Mouse (Mus musculus) cerebellum, adult (tissue): ENCODE results near the gene Zhx3.

Experiments used
- ATAC-seq: cut with Nextera tagmentation; 2 replicates; pipeline ENCODE4 v1.9.2; 2017; ENCODE audit warnings: mild to moderate bottlenecking, moderate library complexity, mixed read lengths; ENCODE audit not compliant: insufficient number of reproducible peaks, low FRiP score, low TSS enrichment

Zhx3 gene

DNA sequence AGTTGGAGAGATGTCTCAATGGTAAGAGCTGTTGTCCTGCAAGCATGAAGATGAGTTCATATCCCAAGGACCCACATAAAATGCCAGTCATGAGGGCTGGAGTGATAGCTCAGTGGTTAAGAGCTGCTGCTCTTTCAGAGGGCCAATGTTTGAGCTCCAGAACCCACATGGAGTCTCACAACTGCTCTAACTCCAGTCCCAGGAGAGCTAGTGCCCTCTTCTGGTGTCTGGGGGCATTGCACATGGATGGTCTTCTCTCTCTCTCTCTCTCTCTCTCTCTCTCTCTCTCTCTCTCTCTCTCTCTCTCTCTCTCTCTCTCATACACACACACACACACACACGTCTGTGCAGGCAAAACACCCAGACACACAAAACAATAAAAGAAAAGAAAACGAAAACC, 12.0 kb upstream of the Zhx3 start:
- ATAC-seq, result no peak

DNA sequence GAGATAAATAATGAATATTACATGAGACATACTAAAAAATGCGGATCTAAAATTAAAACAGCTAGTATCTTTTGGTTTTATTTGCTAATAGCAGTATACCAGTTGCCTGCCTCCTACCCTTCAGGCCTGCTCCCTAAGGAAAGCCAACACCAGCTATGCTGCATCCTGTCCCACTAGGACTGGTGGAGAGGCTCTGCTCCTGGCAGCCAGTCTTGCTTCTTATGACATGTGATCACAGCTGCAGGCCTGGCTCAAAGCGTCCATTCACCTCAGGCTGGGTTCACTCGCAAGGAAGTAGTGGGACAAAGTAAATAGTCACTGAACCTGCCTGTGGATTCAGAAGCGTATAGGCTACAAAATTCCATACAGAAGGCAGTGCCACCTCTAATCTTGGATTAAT, 11.1 kb upstream of the Zhx3 start:
- no peak for ATAC-seq

DNA sequence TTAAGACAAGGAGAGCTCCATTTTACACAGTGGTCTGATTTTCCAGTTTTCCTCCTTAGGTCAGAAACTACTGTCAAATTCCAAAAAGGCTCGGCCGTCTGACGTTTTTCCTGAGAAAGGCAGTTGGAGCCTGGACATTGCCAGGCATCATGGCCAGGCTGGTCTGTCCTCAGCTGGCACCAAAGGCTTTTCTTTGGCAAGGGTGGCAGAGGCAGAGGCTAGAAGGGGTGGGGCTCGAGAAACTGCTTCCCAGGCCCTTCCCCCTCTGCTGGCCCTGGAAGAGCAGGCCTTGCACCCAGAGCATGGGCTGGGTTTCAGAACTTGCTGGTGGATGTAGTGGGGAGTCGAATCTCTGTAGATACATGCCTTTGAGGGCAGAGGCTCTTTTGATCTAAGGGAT, 9.6 kb upstream of the Zhx3 start:
- no peak for ATAC-seq

DNA sequence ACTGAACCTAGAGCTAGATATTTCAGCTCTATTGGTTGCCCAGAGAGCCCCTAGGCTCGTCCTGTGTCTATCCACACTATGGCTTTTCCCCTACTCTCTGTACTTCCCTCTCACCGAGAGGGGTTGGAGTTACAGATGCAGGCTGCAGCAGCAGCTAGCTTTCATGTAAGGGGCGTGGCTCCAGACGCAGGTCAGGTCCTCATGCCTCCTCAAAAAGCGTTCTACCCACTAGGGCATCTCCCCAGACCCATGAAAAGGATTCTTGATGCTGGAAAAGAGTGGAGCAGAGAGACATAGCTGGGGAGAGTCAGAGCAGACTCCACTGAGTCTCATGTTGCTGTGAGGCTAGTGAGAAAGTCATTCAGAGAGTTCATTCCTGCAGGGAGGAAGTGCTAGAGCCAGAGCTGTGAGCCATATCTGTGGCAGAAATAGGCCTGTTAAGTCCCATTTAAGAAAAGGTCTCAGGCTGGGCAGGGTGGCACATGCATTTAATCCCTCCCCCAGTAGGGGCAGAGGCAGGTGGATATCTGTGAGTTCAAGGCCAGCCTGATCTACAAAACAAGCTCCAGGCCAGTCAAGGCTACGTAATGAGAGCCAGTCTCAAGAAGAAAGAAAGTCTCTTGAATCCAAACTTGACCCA, 8.8 kb upstream of the Zhx3 start:
- ATAC-seq, result no peak

DNA sequence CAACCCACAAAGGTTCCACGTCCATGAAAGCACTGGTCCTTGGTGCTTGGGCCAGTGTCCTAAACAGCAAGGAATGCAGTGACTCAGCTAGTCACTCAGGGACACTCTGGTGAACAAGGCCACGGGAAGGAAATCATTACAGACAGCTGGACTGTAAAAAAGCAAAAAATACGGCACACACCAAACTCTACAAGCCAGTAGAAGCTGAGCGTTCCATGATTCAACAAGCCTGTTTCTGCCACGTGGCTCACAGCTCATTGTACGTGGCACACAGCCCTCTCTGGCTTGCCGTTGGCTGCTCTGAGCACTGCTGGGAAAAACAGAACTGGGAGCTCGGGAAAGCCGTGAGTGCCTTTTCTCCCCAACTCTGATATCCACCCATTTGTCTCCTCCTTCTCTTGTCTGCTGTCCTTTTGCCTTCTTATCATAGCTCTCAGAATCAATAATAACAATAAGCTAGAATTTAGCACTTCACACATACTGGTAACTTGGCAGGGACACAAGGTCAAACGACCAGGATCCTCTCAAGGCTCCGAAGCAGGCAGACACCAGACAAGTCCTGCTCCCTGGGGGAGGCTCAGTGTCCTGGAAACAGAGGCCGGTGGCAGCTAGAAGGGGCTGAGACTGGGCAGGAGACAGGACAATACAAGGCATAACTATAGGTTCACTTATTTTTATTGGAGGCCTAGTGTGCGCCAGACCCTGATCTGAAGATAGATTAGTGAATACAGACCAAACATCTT, 7.8 kb upstream of the Zhx3 start, which contains the start of gene Lpin3:
Gene Lpin3, plus strand, starts transcription at position 218 of the 743 bp plus-strand sequence.
- ATAC-seq, result no peak

DNA sequence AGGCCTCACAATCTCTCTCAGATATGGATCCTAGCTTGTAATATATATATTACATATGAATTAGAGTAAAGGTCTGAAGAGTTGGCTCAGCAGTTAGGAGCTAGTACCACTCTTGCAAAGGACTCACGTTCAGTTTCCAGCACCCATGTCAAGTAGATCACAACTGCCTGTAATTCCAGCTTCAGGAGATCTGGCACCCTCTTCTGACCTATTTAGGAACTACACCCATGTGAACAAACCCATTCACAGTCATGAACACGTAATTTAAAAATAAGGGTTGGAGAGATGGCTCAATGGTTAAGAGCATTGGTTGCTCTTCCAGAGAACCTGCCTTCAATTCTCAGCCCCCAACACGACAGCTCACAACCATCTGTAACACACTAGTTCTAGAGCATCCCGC, 3.3 kb upstream of the Zhx3 start:
- no peak for ATAC-seq

DNA sequence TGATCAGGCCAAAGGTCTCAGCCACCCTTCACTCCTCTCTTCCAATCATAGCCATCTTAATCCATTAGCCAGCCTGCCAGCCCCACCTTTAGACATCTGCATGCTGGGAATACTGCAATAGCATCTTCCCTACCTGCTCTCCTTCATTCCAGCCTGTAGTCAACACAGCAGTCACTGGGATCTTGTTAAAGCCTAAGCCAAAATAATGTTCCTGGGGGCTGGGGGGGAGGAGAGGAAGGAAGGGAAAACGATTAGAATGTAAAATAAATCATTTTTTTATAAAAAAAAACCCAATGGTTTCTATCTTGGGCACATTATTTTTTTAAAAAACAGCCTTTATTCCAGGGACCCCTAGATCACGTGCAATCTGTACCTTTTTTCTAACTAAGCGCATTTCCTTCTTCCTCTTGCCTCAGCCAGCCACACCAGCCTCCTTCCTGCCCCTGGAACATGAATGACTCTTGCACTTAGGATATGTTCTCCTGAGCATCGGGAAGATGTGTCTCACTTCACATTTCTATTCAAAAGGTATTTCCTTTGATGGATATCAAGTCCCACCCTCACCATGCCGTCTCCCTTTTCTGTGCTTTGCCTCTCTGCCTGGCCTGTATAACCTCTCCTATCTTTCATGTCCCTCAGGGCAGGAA, 1.6 kb upstream of the Zhx3 start:
- ATAC-seq, result no peak

DNA sequence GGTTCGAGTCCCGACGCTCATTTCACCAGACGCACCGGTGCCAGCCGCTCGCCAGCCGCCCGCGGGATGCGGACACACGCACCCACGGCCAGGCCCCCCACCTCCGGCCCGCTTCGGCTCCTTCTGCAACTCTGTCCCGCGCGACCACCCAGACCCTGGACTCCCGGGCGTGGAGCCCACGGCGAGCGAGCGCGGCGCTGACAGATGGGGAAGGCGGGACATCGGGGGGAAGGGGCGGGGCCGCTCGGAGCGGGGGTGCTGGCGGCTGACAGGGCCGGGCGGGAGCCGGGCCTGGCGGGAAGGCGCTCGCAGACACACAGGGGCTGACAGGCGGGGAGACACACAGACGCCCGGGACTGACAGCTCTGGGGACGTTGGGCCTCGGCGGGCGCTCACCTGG, 403 bp downstream of the Zhx3 start:
- peak; percentile 78 for ATAC-seq

DNA sequence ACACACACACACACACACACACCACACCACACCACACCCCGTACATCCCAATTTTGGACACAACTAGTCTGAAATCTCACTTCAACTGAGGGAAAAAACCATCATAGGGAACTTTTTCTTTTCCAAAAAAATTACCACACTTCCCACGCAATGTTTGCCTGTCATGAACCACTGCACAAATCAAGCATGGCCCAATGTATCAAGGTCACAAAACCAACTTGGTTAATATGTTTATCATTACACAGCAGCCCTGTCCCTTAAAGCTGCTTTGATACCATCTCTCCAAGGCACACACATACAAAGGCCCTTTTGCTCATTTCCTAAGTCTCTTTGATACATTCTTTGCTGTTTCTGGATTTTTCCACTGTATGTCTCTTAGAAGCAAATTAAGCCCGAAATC, 1.5 kb downstream of the Zhx3 start:
- ATAC-seq, result no peak

DNA sequence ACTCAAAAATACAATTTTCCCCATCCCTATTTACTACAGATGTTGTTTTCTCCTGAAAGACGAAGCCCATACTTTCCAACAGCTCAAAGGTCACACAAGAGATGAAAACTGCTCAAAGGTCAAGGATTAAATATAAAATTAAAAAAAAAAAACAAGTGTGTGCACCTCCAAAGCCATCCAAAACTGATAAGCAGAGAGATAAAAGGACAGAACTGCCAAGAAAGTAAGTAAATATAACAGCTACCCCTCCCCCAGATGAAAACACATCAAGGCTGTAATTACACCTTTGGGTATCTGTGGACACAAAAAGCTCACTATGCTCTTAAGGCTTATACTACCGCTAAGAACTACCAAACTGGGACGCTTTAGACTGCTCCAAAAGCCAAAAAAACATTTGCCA, 3.4 kb downstream of the Zhx3 start:
- no peak for ATAC-seq

DNA sequence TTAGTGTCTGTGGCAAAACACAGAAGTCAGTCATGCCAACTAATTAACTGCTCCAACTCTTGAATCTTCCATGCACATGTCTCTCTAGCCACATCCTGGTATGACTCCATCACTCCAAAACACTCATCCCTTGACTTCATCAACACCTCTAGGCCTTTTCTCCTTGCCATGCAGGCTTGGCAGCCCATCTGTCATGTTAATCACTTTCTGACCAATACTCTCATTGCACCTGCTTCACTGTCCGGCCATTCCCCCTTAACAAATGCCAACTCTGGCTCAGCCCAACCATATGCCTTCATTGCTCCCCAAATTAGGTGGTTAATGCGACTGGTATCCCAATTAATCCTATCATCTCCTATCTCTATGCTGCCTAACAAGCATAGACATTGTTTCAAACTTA, 7.5 kb downstream of the Zhx3 start:
- ATAC-seq, result peak; percentile 61; the same call in 1 of the 2 replicates

DNA sequence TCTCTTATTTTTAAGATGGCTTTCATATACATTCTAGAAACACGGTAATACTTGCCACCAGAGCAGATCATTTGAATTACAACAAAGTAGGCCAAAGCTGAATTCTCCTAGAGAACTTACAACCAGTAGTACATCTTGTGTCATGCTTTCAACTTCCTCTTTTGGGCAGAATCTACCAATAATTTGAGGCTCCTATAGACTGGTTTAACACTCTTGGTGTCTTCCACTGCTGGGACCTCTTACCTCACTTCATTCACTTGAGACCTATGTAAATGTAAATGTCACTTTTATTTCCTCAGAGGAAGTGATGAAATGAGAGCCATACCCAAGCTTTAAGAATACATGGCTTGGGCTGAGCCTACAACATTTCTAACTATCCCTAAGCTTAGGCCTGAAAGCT, 8.7 kb downstream of the Zhx3 start:
- no peak for ATAC-seq

DNA sequence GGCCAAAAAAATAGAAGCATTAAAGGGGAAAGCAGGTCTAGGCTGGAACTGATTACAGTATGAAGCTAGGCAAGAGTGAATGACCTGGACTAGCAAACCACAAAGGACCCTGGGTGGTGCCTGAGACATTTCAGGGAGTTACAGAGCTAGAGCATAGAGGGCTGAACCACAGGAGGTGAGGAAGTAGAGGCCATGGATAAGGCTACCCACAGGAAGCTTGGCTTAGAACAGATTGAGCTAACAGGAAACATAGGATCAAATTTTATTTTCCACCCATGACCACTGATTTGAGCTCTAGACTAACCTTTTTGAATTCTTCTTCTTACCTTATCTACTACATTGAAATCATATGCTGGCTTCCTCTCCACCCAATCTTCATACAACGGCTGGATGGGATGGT, 12.4 kb downstream of the Zhx3 start:
- ATAC-seq, result no peak

DNA sequence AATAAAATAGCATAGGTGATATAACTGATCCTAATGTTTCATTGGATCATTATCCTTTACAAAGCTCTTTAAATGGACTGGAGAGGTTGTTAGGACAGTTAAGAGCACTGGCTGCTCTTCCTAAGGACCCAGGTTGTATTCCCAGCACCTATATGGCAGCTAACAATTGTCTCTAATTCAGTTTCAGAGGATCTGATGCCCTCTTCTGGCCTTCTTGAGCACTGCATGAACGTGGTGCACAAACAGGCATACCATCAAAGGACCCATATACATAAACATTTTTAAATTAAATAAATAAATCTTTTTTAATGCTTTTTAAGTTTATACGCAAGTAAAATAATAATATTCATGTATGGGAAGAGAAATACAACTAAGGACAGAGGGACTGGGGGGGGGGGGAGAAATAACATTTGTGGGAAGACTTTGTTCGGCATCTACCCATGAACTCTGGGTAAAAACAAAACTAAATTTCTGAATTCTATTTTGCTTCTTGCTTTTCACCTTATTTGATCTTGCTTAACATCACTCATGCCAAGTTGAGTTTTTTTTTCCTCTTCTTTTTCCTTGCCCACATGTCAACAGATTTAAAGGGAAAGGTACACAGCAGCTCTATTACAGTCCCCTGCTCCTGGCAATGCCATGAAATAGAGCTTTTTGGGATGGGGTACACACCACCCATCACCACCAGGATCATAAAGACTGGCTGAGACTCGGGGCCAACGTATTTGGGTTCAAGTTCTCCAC, 16.3 kb downstream of the Zhx3 start:
- no peak for ATAC-seq

DNA sequence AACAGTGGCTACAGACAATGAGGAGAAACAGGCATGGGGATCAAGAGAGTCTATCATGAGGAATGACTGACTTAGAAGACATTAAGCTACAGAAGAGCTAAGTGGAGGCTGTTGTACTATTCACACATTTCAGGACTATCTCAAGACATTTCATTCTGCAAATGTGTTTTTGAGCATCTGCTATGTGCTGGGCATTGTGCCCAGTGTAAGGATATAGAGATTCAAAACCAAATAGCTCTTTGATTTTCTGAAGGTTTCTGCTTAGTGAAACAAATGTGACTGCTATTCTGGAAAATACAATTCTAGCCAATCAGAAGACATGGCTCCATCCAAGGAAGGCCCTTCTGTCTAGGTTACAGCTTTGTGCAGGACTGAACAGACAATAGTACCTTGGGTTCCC, 18.1 kb downstream of the Zhx3 start:
- peak; percentile 61; the same call in 1 of the 2 replicates for ATAC-seq

DNA sequence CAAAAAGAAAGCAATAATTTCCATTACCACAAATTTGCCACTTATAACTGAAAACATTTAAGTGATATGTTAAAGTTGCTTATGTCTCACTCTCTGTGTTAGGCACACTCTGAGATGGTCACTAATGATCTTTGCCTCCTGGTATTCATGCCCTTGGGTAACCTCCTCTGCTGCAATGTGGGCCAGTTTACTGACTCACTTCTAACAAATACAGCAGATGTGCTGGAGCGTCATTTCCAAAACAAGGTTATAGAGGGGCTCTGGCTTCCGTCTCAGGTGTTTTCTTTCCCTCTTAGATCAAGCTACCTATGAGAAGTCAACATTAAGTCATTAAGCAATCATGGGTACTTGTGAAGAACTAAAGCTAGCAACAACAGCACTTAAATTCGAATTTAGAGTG, 22.4 kb downstream of the Zhx3 start:
- no peak for ATAC-seq

DNA sequence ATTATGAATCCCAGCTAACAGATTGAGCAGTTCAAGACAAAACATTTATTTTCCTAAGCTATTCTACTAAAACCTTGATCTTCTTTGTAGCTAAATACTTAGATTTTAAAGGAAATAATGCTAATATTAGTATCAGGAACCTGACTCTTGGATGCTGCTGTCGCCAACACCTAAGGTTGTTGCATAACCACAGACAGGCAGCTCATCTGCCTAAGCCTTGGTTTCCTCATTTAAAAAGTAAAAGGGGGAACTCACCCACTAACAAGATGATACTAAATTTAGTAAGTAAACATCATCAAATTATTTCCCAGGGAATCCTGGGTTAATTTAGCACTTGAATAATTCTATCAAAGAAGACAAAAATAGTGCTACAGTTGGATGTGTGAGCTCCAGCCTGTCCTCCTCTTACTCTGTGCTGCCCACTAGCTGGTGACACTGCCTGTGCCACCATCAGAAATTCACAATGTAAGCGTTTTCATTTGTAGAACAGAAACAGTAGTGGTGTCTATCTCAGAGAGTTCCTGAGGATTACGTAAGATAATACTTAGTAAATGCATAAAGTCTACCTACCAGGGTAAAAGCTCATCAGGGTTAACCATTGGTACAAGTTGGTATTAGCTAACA, 23.1 kb downstream of the Zhx3 start:
- ATAC-seq, result no peak

DNA sequence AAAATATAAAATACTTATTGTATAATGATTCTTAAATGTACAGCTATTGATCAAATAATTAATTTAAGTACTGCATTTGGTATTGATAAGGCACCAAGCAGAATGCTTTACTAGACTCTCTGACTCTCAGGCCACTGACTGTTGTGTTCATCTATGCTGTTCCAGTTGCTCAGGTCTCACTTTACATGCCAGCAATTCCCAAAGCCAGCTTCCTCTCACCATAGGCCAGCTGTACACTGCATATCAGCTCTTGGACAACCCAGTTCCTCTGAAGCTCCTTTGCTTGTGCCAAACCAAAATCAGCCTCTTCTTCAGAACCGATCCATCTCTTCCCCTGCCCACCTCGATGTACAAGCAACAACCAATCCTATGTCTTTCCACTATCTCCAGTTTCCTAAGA, 24.6 kb downstream of the Zhx3 start:
- ATAC-seq, result no peak

DNA sequence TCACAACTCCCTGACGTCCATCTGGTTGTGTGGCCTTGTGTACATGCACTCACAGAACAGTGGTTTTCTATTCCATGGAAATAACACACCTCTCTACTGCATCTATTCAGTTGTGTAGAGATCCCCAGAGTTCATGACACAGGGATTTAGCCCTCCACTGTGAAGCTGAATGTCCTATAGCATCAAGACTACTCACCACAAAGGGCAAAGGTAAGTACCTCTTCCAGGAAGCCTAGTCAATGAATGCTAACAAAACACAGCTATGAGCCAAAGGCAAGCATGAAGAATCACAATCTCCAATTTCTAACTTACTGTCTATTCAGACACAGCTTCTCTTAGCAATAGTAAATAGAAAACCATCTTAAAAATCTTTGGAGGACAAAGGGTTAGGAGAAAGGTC, 25.1 kb downstream of the Zhx3 start:
- ATAC-seq, result no peak

DNA sequence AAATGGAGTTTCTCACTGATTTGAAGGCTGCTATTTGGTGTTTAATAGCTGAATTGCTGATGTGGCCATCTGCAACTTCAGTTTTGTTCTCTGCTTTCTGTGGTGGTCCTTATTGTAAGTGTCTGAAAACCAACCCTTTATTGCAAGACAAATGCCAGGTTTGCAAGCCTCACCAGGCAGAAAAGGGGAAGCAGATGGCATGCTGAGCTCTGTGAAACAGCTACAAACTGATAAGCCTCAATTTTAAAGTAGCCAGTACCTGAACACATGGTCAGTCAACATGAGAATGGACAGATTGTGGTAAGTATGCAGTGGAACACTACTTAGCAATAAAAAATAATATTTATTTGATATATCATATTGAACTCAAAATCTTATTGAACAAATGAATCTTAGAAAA, 32.0 kb downstream of the Zhx3 start:
- no peak for ATAC-seq

DNA sequence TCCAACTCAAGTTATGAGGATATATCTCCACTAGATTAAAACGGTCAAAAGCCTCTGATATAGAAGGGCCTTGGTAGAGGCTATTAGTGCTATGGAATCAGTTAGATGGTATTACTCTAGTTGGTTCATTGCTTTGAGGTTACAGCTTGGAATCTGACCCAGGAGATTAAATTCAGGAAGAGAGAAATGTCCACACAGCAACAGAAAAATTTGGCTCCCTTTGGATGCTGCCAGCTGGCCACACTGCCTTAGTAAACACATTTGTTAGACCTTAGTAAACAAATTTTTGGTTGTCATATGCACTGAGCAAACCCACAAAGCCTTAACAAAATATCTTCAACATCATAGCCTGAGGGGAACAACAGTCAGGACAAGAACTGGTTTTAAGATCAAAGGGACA, 62.0 kb downstream of the Zhx3 start:
- ATAC-seq, result no peak
